Mouse (Mus musculus) MEL (cell line): ENCODE results near the gene Armcx4. TPM values are rescaled to one million over a fixed set of nuclear protein-coding genes. Genes with fewer than 3 reads are reported as not detected.

Source experiments
- DNase-seq: peaks from one replicate; pipeline ENCODE4 v3.0.0; 2011; ENCODE audit warnings: low read depth, low spot score
- H3K27ac ChIP-seq: 2 replicates; pipeline ENCODE4 v1.5.1; 2012; ENCODE audit warnings: low read depth, mild to moderate bottlenecking, control low read depth, low read length, moderate library complexity; ENCODE audit not compliant: control insufficient read depth
- H3K27me3 ChIP-seq, 2 experiments: fragments of 150-350 bp in 1 of 2; sonication (generic) in 1 of 2; 2 replicates each; pipeline ENCODE4 v1.6.1; 2012; ENCODE audit warnings: low read length in 2 of 2, mild to moderate bottlenecking in 2 of 2, improper control_type of control experiment in 1 of 2, moderate library complexity in 1 of 2; ENCODE audit not compliant: insufficient read depth in 2 of 2, control insufficient read depth in 1 of 2
- H3K36me3 ChIP-seq, 2 experiments: 2 replicates each; pipeline ENCODE4 v1.6.1; 2012 to 2014; ENCODE audit warnings: low read length in 2 of 2, improper control_type of control experiment in 1 of 2, inconsistent platforms in 1 of 2, mild to moderate bottlenecking in 1 of 2; ENCODE audit not compliant: insufficient read depth in 2 of 2, control insufficient read depth in 1 of 2
- H3K4me1 ChIP-seq, 2 experiments: fragments of 150-350 bp in 1 of 2; sonication (generic) in 1 of 2; 2 replicates each; pipeline ENCODE4 v1.6.1; 2012; ENCODE audit warnings: low read length in 2 of 2, improper control_type of control experiment in 1 of 2, mild to moderate bottlenecking in 1 of 2; ENCODE audit not compliant: insufficient read depth in 2 of 2, control insufficient read depth in 1 of 2
- H3K4me3 ChIP-seq, 2 experiments: fragments of 150-350 bp in 1 of 2; sonication (generic) in 1 of 2; 2 replicates each; pipeline ENCODE4 v1.5.1; 2012; ENCODE audit warnings: low read depth in 2 of 2, low read length in 2 of 2, mild to moderate bottlenecking in 2 of 2, moderate library complexity in 2 of 2, control low read depth in 1 of 2, improper control_type of control experiment in 1 of 2; ENCODE audit not compliant: control insufficient read depth in 1 of 2, insufficient read depth in 1 of 2
- H3K79me2 ChIP-seq: 2 replicates; pipeline ENCODE4 v1.6.1; 2012; ENCODE audit warnings: mild to moderate bottlenecking, low read length, moderate library complexity; ENCODE audit not compliant: control insufficient read depth, poor library complexity, insufficient read depth
- H3K9ac ChIP-seq: 2 replicates; pipeline ENCODE4 v1.6.1; 2012; ENCODE audit warnings: low read depth, mild to moderate bottlenecking, control low read depth, low read length, moderate library complexity; ENCODE audit not compliant: control insufficient read depth, poor library complexity, severe bottlenecking
- H3K9me3 ChIP-seq: fragments of 150-350 bp; sonication (generic); replicated peaks from 2 replicates; pipeline ENCODE4 v1.6.1; 2012; ENCODE audit warnings: mild to moderate bottlenecking, low read length, improper control_type of control experiment, moderate library complexity; ENCODE audit not compliant: insufficient read depth
- CHD1 ChIP-seq: IDR thresholded peaks from 2 replicates; pipeline ENCODE4 v1.6.1; 2012; ENCODE audit warnings: low read depth, mild to moderate bottlenecking, inconsistent platforms, low read length, improper control_type of control experiment
- CHD2 ChIP-seq: IDR thresholded peaks from 2 replicates; pipeline ENCODE4 v1.6.1; 2011; ENCODE audit warnings: low read length, improper control_type of control experiment
- GABPA ChIP-seq: IDR thresholded peaks from 2 replicates; pipeline ENCODE4 v1.6.1; 2012; ENCODE audit warnings: low read depth, mild to moderate bottlenecking, inconsistent platforms, low read length, improper control_type of control experiment, moderate library complexity
- JUND ChIP-seq: IDR thresholded peaks from 2 replicates; pipeline ENCODE4 v1.6.1; 2011; ENCODE audit warnings: low read depth, mild to moderate bottlenecking, improper control_type of control experiment, low read length
- KAT2A ChIP-seq: conservative IDR thresholded peaks from 2 replicates; pipeline ENCODE4 v1.6.1; 2012; ENCODE audit warnings: low read depth, low read length, improper control_type of control experiment, inconsistent platforms
- MAX ChIP-seq: IDR thresholded peaks from 2 replicates; pipeline ENCODE4 v1.6.1; 2011; ENCODE audit warnings: low read length, improper control_type of control experiment
- MYB ChIP-seq: IDR thresholded peaks from 2 replicates; pipeline ENCODE4 v1.6.1; 2011; ENCODE audit warnings: mild to moderate bottlenecking, low read depth, low read length, improper control_type of control experiment
- NRF1 ChIP-seq: IDR thresholded peaks from 2 replicates; pipeline ENCODE4 v1.6.1; 2014; ENCODE audit warnings: low read depth, mild to moderate bottlenecking, inconsistent platforms, low read length, improper control_type of control experiment, moderate library complexity; ENCODE audit not compliant: poor library complexity, insufficient read depth, severe bottlenecking
- POLR2AphosphoS2 ChIP-seq: IDR thresholded peaks from 2 replicates; pipeline ENCODE4 v1.6.1; 2011; ENCODE audit warnings: low read length, improper control_type of control experiment
- RAD21 ChIP-seq: IDR thresholded peaks from 2 replicates; pipeline ENCODE4 v1.6.1; 2011; ENCODE audit warnings: mild to moderate bottlenecking, low read depth, low read length, improper control_type of control experiment
- RCOR1 ChIP-seq: IDR thresholded peaks from 2 replicates; pipeline ENCODE4 v1.6.1; 2012; ENCODE audit warnings: low read depth, mild to moderate bottlenecking, inconsistent platforms, low read length, improper control_type of control experiment
- SMC3 ChIP-seq: IDR thresholded peaks from 2 replicates; pipeline ENCODE4 v1.6.1; 2011; ENCODE audit warnings: low read depth, low read length, improper control_type of control experiment
- TBP ChIP-seq: IDR thresholded peaks from 2 replicates; pipeline ENCODE4 v1.8.0; 2011; ENCODE audit warnings: low read depth, low read length, improper control_type of control experiment
- TCF12 ChIP-seq: IDR thresholded peaks from 2 replicates; pipeline ENCODE4 v1.6.1; 2014; ENCODE audit warnings: low read depth, mild to moderate bottlenecking, inconsistent platforms, low read length, improper control_type of control experiment, moderate library complexity
- UBTF ChIP-seq: IDR thresholded peaks from 2 replicates; pipeline ENCODE4 v1.6.1; 2012; ENCODE audit warnings: low read depth, mild to moderate bottlenecking, inconsistent platforms, low read length, improper control_type of control experiment, moderate library complexity, borderline replicate concordance; ENCODE audit not compliant: insufficient read depth
- USF2 ChIP-seq, 2 experiments: IDR thresholded peaks; 2 replicates each; pipeline ENCODE4 v1.6.1; 2011 to 2012; ENCODE audit warnings: improper control_type of control experiment in 2 of 2, low read length in 2 of 2, borderline replicate concordance in 1 of 2, inconsistent platforms in 1 of 2, low read depth in 1 of 2, mild to moderate bottlenecking in 1 of 2; ENCODE audit not compliant: insufficient read depth in 1 of 2
- ZC3H11A ChIP-seq: IDR thresholded peaks from 2 replicates; pipeline ENCODE4 v1.6.1; 2012; ENCODE audit warnings: low read depth, mild to moderate bottlenecking, inconsistent platforms, low read length, improper control_type of control experiment
- polyA plus RNA-seq, 2 experiments: library from polyadenylated mRNA; stranded (reverse) in 1 of 2; unstranded in 1 of 2; fragments of >175 nt in 1 of 2; fragments of >200 nt in 1 of 2; gene quantifications; 2 replicates each; pipeline versions ENCODE4 v1.2.1 to v1.2.4; 2012; ENCODE audit warnings: low replicate concordance in 2 of 2, low read depth in 1 of 2; ENCODE audit not compliant: insufficient read length in 2 of 2, insufficient read depth in 1 of 2, missing spikeins in 1 of 2
- total RNA-seq: library from RNA; depleted of rRNA; stranded (reverse); fragments of 300-350 nt; gene quantifications from 2 replicates; pipeline ENCODE4 v1.2.3, GENCODE M21; 2012

Gene Armcx4
- total and polyA plus RNA-seq, 3 experiments, result not detected

GRCm38 (mm10) chrX:134675022-134675421 lies 11.3 kb upstream of the Armcx4 start:
- no peak for DNase-seq
- no peak overlapping the region for H3K27ac ChIP-seq
- no peaks in the 10 kb centered on the region for H3K36me3 ChIP-seq
- peaks cover 1 to 15% of the 10 kb centered on the region in 2 experiments for H3K27me3 ChIP-seq
- H3K79me2 ChIP-seq, result no peaks in the 10 kb centered on the region
- H3K4me1 ChIP-seq, result no peaks in the 10 kb centered on the region
- no peaks in the 10 kb centered on the region for H3K9me3 ChIP-seq
- no peak overlapping the region for H3K9ac ChIP-seq
- H3K4me3 ChIP-seq, result no peak overlapping the region
- no peak for TF ChIP-seq UBTF
- no peak for TF ChIP-seq SMC3
- no peak for TF ChIP-seq TCF12
- no peak for TF ChIP-seq CHD1
- no peak for TF ChIP-seq TBP
- no peak for TF ChIP-seq POLR2AphosphoS2
- no peak for TF ChIP-seq ZC3H11A
- no peak for TF ChIP-seq MYB
- TF ChIP-seq RCOR1, result no peak
- no peak for TF ChIP-seq MAX
- no peak for TF ChIP-seq KAT2A

- Histone ChIP-seq H3K36me3 (no peaks in the 10 kb centered on the region), H3K9me3 (no peaks in the 10 kb centered on the region), H3K27ac (no peak overlapping the region), H3K9ac (no peak overlapping the region), H3K4me3 (no peak overlapping the region)
- no peak for DNase-seq
- TF ChIP-seq JUND, result no peak
- TF ChIP-seq NRF1, result no peak
- TF ChIP-seq GABPA, result no peak
- TF ChIP-seq MYB, result no peak
- no peak for TF ChIP-seq USF2 (IDR thresholded peaks at IDR 0.05; ENCODE audit: borderline replicate concordance in 1 of 2, insufficient read depth in 1 of 2, low read depth in 1 of 2, low read length in 2 of 2)
- TF ChIP-seq CHD2, result no peak
- TF ChIP-seq UBTF, result no peak
- TF ChIP-seq POLR2AphosphoS2, result no peak
- no peak for TF ChIP-seq CHD1
- TF ChIP-seq MAX, result no peak
- no peak for TF ChIP-seq RAD21
- TF ChIP-seq, all 39 proteins: peak for 0
- no peaks in the 10 kb centered on the region for H3K4me1 ChIP-seq
- peaks cover 1 to 15% of the 10 kb centered on the region in 2 experiments for H3K27me3 ChIP-seq
- H3K79me2 ChIP-seq, result no peaks in the 10 kb centered on the region
These were observed 10.4 kb upstream of the Armcx4 start for GRCm38 (mm10) chrX:134675959-134676358.
